Mouse (Mus musculus) cerebellum, adult 2 months (tissue): ENCODE measurements around the gene Lcp1.

ENCODE experiments used
- CTCF ChIP-seq: fragments of 200-500 bp; IDR thresholded peaks from 2 replicates; pipeline ENCODE4 v1.5.1; 2011; ENCODE audit warnings: low read depth, mild to moderate bottlenecking, control low read depth, low read length, moderate library complexity, borderline replicate concordance; ENCODE audit not compliant: insufficient read depth
- POLR2A ChIP-seq: fragments of 200-500 bp; IDR thresholded peaks from 2 replicates; pipeline ENCODE4 v1.6.1; 2011; ENCODE audit warnings: low read length, control low read depth, borderline replicate concordance; ENCODE audit not compliant: insufficient read depth

DNA sequence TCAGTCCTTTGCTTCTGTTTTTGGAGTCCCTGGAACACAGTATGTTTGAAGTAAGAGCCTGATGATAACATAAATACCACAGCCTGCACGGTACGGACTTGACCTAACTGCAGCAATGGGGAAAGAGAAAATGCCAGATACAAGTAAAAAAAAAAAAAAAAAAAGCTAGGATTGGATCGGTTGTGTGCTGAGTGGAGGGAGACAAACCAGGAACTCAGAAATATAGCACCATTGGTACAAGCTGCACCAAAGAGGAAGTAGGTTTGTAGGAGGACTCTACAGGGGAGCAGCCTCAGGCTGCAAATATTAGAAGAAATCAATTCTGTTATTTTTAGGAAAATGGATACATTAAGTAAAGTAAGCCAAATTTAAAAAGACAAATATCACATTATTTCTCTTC is 37.6 kb downstream of the Lcp1 start:
- TF ChIP-seq POLR2A: no peak
- TF ChIP-seq CTCF: no peak
